Mouse (Mus musculus) embryonic facial prominence, embryonic 12.5 days (tissue): ENCODE measurements around the gene Sema6d. TPM values are rescaled to one million over a fixed set of nuclear protein-coding genes. Genes with fewer than 3 reads are reported as not detected.

Source experiments
- ATAC-seq: fragments of 200-750 bp; cut with Nextera tagmentation; 2 replicates; pipeline ENCODE4 v1.8.0; 2017; ENCODE audit not compliant: insufficient number of reproducible peaks, insufficient read depth, low FRiP score, low TSS enrichment
- H3K27ac ChIP-seq: fragments of 300-500 bp; sonication (generic); 2 replicates; pipeline ENCODE4 v1.5.1; 2016; ENCODE audit warnings: mild to moderate bottlenecking
- H3K27me3 ChIP-seq: fragments of 300-500 bp; sonication (generic); 2 replicates; pipeline ENCODE4 v1.6.1; 2016; ENCODE audit warnings: mild to moderate bottlenecking, moderate library complexity
- H3K36me3 ChIP-seq: fragments of 300-500 bp; sonication (generic); 2 replicates; pipeline ENCODE4 v1.6.1; 2016; ENCODE audit warnings: mild to moderate bottlenecking
- H3K4me1 ChIP-seq: fragments of 300-500 bp; sonication (generic); 2 replicates; pipeline ENCODE4 v1.6.1; 2016
- H3K4me2 ChIP-seq: fragments of 300-500 bp; sonication (generic); replicated peaks from 2 replicates; pipeline ENCODE4 v1.6.1; 2016; ENCODE audit warnings: mild to moderate bottlenecking, moderate library complexity
- H3K4me3 ChIP-seq: fragments of 300-500 bp; sonication (generic); 2 replicates; pipeline ENCODE4 v1.5.1; 2016; ENCODE audit warnings: mild to moderate bottlenecking
- H3K9ac ChIP-seq: fragments of 300-500 bp; sonication (generic); 2 replicates; pipeline ENCODE4 v1.6.1; 2016; ENCODE audit warnings: mild to moderate bottlenecking, moderate library complexity
- H3K9me3 ChIP-seq: fragments of 300-500 bp; sonication (generic); 2 replicates; pipeline ENCODE4 v1.6.1; 2016; ENCODE audit warnings: mild to moderate bottlenecking, moderate library complexity
- WGBS: fragments of 180-500 bp; shearing (Covaris S2); methylation state at CpG from one replicate; pipeline ENCODE4 v1.1.7; 2016; 5-methylcytosine and 5-hydroxymethylcytosine counted together
- polyA plus RNA-seq: library from polyadenylated mRNA; unstranded; fragments of >200 nt; fragmentation: Nextera tagmentation; extraction: Ambion mirVana; gene quantifications from 2 replicates; pipeline ENCODE4 v1.2.1, GENCODE M21; 2016

Gene Sema6d
- polyA plus RNA-seq, 1 experiment from 2014 or later, result 12.8 TPM

DNA sequence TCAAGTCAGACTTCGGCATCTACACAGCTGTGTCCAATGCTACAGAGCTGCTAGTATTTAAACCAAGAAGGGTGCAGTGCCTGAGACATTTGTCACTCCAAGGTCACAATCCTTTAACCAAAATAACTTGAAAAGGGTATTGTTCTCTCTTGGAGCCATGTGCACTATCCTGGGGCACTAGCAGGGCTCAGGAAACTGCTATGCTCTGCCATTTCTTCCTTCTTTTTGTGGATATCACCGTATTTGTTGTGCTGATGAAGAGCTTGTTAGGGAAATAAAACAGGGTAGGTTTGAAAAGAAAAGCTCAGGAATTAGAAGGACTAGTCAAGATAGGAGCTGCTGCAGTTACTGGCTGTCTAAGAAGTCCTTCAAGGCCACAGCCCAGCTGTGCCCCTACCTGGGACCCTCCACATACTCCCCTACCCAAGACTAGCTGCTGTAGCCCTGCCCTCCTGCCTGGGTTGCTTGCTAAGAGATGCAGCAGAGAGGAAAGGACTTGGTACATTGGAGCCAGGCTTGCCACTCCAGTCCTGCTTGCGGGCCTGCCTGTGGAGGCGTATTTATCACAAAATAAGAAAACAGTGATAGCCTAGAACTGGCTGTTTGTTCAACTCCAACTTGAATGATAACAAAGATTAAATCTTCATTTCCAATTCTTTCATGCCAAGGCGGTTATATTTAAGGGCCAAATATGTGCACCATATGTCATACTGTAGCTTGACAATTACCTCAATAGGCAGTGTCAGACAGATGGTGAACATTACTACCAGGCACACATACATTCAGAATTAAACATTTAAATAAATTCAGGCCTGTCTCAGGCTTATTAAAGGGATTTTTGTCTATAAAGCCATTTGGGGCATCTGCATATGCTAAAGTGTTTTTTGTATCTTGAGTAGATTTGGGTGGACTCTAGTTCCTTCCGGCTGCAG lies 315.1 kb downstream of the Sema6d start:
- H3K27ac ChIP-seq, result peak overlapping the region; percentile 37; the same call in 1 of the 2 replicates
- no peak overlapping the region for H3K9ac ChIP-seq
- H3K4me3 ChIP-seq, result no peak overlapping the region
- no peaks in the 10 kb centered on the region for H3K27me3 ChIP-seq
- no peak for ATAC-seq
- H3K36me3 ChIP-seq, result no peaks in the 10 kb centered on the region
- H3K4me2 ChIP-seq, result no peak overlapping the region
- WGBS, result 66% methylated on average over 6 of the region's 6 CpGs
- H3K4me1 ChIP-seq, result peaks cover 16% of the 10 kb centered on the region; the same call in 1 of the 2 replicates
- H3K9me3 ChIP-seq, result no peaks in the 10 kb centered on the region

DNA sequence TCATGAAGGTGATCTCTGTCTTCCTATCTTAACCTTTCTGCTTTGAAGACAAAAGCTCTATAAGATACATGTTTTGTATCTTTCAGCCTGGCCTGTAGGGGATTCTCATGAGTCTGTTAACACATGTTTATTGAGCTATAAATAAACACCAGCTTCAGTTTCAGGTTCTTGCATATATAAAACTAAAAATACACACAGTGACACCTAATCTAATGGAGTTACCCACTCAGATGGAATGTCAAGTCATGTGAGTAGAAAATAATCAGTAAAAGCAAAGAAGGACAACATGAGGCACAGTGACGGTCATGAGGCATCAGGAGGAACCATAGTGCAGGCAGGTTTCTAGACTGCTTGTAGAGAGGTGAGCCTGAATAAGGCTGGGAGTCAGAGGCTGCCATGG lies 319.2 kb downstream of the Sema6d start:
- Histone ChIP-seq H3K27ac (no peak overlapping the region), H3K4me3 (no peak overlapping the region), H3K4me2 (no peak overlapping the region), H3K36me3 (no peaks in the 10 kb centered on the region), H3K9me3 (no peaks in the 10 kb centered on the region), H3K27me3 (no peaks in the 10 kb centered on the region), H3K4me1 (peaks cover 11% of the 10 kb centered on the region; the same call in 1 of the 2 replicates), H3K9ac (no peak overlapping the region)
- no peak for ATAC-seq
- WGBS, result 74% methylated on average over 1 of the region's 1 CpGs

DNA sequence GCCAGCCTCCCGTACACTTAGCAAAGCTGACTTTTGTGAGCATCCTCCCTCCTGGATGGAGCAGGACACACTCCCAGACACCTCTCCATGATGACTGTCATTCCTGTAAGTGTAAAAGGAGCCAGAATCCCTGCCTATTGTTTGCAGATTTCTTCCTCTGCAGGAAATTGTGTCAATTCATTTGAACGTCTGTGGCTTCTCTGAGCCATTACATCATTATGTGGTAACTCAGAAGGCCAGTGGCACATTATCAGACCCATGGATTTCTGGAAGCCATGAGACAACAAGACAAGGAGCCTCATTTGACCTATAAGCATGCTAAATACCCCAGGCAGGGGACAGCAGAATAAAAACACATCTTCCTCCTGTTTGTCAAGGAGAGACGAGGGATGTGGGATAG lies 327.0 kb downstream of the Sema6d start:
- H3K4me3 ChIP-seq, result no peak overlapping the region
- 76% methylated on average over 3 of the region's 3 CpGs for WGBS
- no peak overlapping the region for H3K27ac ChIP-seq
- H3K4me2 ChIP-seq, result no peak overlapping the region
- peaks cover 5% of the 10 kb centered on the region; the same call in 1 of the 2 replicates for H3K4me1 ChIP-seq
- no peak overlapping the region for H3K9ac ChIP-seq
- no peaks in the 10 kb centered on the region for H3K27me3 ChIP-seq
- H3K36me3 ChIP-seq, result no peaks in the 10 kb centered on the region
- H3K9me3 ChIP-seq, result no peaks in the 10 kb centered on the region
- ATAC-seq, result no peak

DNA sequence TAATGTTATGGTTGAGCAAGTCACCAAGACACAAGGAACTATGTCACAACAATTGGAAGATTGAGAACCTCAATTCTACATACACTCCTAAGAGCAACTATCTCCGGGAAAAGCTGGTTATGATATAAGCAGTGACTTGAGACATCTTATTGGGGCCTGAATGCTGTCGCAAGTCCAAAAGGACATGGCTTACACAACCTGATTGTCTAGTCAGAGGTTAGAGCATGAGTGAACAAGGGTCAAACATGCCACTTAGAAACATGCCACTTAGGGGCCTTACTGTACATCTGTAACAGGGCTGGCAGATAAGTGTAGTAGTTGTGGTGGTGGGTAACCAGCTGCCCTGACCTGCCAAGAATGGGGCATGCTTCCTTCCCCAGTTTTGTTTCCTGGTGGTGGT lies 328.6 kb downstream of the Sema6d start:
- Histone ChIP-seq H3K27ac (no peak overlapping the region), H3K36me3 (no peaks in the 10 kb centered on the region), H3K9me3 (no peaks in the 10 kb centered on the region), H3K27me3 (no peaks in the 10 kb centered on the region), H3K4me1 (peaks cover 5% of the 10 kb centered on the region; the same call in 1 of the 2 replicates), H3K4me3 (no peak overlapping the region), H3K4me2 (no peak overlapping the region), H3K9ac (no peak overlapping the region)
- 94% methylated on average over 2 of the region's 2 CpGs for WGBS
- no peak for ATAC-seq

DNA sequence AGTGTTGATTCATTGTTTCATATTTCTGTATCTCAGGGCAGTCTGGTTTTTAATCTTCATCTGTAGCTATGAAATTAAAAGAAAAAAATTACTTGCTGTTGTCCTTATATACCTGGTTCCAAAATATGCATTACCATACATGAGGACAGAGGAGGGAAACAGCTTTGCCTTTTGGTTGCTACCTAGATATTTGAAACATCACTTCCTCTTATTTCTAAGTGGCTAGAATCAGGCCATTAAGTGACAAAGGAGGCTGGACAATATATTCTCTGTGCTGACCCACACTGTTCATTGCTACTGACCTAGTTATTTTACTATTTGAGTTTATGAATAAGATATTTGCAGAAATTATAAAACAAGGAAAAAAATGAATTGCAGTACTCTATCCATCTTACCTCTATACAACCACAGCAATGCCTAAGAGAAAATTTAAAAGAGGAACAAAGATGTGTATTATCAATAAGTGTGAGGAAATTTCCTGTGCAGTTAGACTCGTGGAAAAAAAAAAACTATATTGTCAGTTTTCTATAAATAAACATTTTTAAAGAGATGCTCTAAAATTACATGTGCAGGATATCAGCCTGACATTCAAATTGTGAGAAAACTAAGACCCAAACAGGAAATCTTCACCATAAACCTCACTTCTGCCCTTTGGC lies 330.5 kb downstream of the Sema6d start:
- ATAC-seq, result no peak
- 42% methylated on average over 1 of the region's 1 CpGs for WGBS
- H3K4me2 ChIP-seq, result no peak overlapping the region

DNA sequence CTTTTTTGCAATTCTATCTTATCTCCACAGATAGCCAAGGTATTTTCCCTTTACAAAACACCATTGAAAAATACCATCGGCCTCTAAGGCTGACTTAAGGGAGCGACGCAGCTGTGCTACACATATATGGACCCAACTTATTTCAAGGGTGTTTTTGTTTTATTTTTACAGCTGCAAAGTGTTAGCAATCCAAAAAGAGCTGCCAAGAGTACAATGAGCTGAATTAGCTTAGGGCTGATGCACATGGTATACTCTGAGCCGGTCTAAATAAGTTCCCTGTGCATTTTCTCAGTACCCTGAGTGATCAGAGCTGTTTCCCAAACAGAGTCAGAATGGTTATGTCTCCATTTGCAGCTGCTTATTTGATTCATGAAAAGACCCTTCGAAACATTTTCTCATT lies 340.0 kb downstream of the Sema6d start:
- ATAC-seq, result peak; percentile 69; the same call in 1 of the 2 replicates
- Histone ChIP-seq H3K27me3 (no peaks in the 10 kb centered on the region), H3K9me3 (no peaks in the 10 kb centered on the region), H3K4me3 (no peak overlapping the region), H3K4me1 (no peaks in the 10 kb centered on the region; the same call in 1 of the 2 replicates), H3K27ac (no peak overlapping the region), H3K9ac (no peak overlapping the region), H3K4me2 (no peak overlapping the region), H3K36me3 (no peaks in the 10 kb centered on the region)
- 60% methylated on average over 5 of the region's 5 CpGs for WGBS

More for the DNA sequence above, 330.5 kb downstream of the Sema6d start:
- H3K27me3 ChIP-seq, result no peaks in the 10 kb centered on the region
- no peaks in the 10 kb centered on the region for H3K36me3 ChIP-seq
- no peaks in the 10 kb centered on the region for H3K9me3 ChIP-seq
- H3K9ac ChIP-seq, result no peak overlapping the region
- H3K4me3 ChIP-seq, result no peak overlapping the region
- peaks cover 5% of the 10 kb centered on the region; the same call in 1 of the 2 replicates for H3K4me1 ChIP-seq
- H3K27ac ChIP-seq, result no peak overlapping the region

DNA sequence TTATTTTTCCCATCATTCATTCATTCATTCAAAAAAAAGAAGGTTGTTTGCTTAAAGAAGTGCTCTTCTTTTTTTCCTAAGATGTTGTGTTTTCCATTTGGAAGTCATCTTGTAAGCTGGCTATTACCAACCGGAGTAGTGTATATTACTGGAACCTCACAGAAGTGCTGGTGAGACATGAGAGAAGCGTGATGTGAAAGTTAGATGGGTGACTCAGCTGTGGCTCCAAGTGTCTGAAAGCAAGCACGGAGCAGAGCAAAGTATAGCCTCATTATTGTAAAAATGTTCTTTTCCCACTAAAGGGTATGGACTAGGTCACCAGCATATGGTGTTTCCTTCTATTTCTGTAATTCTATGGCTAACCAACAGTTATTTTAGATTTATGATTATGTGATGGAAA lies 340.9 kb downstream of the Sema6d start:
- no peaks in the 10 kb centered on the region for H3K9me3 ChIP-seq
- H3K4me1 ChIP-seq, result no peaks in the 10 kb centered on the region; the same call in 1 of the 2 replicates
- H3K27ac ChIP-seq, result no peak overlapping the region
- no peak overlapping the region for H3K9ac ChIP-seq
- 93% methylated on average over 3 of the region's 3 CpGs for WGBS
- H3K27me3 ChIP-seq, result no peaks in the 10 kb centered on the region
- no peak overlapping the region for H3K4me2 ChIP-seq
- ATAC-seq, result no peak
- no peaks in the 10 kb centered on the region for H3K36me3 ChIP-seq
- H3K4me3 ChIP-seq, result no peak overlapping the region

DNA sequence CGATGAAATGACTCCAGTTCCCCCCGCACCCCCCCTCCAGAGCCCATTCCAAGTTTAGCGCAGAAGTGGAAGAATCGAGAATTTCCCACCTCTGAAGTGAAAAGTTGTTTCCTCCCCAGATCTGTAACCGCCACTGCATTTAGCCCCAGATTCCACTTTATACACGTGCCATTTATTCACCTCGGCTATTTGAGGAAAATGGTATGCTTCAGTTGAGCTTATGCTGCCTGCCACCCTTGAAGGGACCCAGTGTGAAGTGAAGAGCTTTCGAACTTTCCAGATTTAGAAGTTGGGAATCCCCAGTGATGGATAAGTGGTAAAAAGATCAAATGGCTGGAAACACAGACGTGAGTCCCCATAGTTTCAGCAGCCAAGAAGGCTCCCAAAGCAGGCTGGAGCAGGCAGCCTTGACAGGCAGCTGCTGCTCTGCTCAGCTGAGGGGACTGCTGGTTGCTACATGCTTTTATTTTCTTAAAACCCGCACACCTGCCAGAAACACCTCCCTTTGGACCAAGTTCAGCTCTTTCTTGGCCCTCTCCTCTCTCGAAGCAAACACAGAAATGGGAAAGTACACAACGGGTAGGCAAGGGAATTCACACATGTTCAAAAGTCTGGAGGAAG lies 345.7 kb downstream of the Sema6d start:
- no peak for ATAC-seq

DNA sequence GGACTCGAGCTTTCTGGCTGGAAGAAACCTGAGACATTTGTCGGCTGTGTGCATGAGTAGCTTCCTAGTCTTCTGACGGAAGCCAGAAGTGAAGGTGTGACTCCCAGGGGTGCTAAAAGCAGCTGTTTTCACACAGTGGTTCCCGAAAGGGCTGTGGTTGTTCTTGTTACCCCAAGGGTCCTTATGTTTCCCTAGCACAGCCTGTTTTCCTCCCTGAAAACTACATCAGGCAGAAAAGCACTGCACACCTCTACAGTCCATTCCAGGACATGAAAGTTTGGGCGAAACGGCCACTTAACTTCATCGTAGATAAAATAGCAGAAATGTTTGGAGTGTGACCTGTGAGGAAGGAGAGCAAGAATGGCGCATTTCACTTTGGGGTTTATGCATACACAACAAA lies 346.9 kb downstream of the Sema6d start:
- 66% methylated on average over 8 of the region's 8 CpGs for WGBS

More for the DNA sequence above, 345.7 kb downstream of the Sema6d start:
- no peak overlapping the region for H3K9ac ChIP-seq
- H3K27ac ChIP-seq, result no peak overlapping the region
- 0 out of 2 replicates have a peak, but pooled peaks cover 5% of the 10 kb centered on the region for H3K4me1 ChIP-seq
- H3K9me3 ChIP-seq, result no peaks in the 10 kb centered on the region
- no peak overlapping the region for H3K4me3 ChIP-seq
- H3K4me2 ChIP-seq, result no peak overlapping the region
- WGBS, result 71% methylated on average over 12 of the region's 12 CpGs
- H3K36me3 ChIP-seq, result no peaks in the 10 kb centered on the region
- H3K27me3 ChIP-seq, result no peaks in the 10 kb centered on the region

DNA sequence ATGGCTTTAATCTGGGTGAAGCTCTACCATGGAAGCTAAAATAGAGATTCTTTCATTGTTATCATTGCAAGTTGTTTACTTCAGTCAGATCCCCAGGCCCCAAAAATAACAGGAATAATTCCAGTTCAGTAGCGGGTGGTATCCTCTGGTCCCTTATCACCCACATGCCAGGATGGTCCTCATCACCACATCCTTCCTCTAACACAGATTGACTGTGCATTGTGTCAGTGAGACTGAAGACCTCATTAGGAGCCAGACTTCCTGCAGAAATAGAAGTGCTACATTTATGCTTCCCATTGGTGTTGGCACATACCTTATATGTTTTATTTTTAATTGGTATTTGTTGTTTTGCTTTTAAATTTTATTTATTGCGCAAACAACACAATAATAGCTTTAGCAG lies 354.4 kb downstream of the Sema6d start:
- ATAC-seq, result no peak
- WGBS, result 88% methylated on average over 2 of the region's 2 CpGs
- H3K4me3 ChIP-seq, result no peak overlapping the region

More for the DNA sequence above, 346.9 kb downstream of the Sema6d start:
- Histone ChIP-seq H3K9ac (no peak overlapping the region), H3K36me3 (no peaks in the 10 kb centered on the region), H3K4me1 (0 out of 2 replicates have a peak, but pooled peaks cover 5% of the 10 kb centered on the region), H3K9me3 (no peaks in the 10 kb centered on the region), H3K27me3 (no peaks in the 10 kb centered on the region), H3K27ac (no peak overlapping the region), H3K4me2 (no peak overlapping the region), H3K4me3 (no peak overlapping the region)
- ATAC-seq, result no peak

DNA sequence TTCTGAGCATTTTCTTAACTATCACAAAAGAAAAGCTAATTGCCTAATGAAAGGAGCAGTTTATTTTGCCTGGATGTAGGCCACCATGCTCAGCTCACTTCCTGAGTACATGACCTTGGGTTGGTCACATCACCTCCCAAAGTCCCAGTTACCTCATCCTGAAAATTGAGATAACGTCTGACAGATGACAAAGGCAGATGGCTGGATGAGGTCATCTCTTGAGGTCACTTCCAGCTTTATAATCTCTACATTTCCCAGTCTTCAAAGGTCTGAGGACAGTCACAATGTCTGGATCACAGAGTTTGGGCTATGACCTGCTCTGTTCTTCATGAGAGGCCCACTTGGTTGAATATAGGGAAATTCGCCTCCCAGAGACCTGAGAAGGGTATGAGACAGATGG lies 366.1 kb downstream of the Sema6d start:
- 58% methylated on average over 2 of the region's 2 CpGs for WGBS
- Histone ChIP-seq H3K4me2 (no peak overlapping the region), H3K27me3 (no peaks in the 10 kb centered on the region), H3K27ac (no peak overlapping the region), H3K4me3 (no peak overlapping the region), H3K36me3 (no peaks in the 10 kb centered on the region), H3K9ac (no peak overlapping the region), H3K9me3 (no peaks in the 10 kb centered on the region), H3K4me1 (peaks cover 4% of the 10 kb centered on the region; the same call in 1 of the 2 replicates)
- no peak for ATAC-seq

More for the DNA sequence above, 354.4 kb downstream of the Sema6d start:
- Histone ChIP-seq H3K9ac (no peak overlapping the region), H3K4me1 (no peaks in the 10 kb centered on the region), H3K27ac (no peak overlapping the region), H3K9me3 (no peaks in the 10 kb centered on the region), H3K36me3 (no peaks in the 10 kb centered on the region), H3K4me2 (no peak overlapping the region), H3K27me3 (no peaks in the 10 kb centered on the region)
